Mouse (Mus musculus) bone marrow, adult 2 months (tissue): ENCODE measurements at regions not wholly inside any gene's neighbourhood (a gene's known extent, or its start where the extent isn't known, plus 50 kb on each side); places are given as distances from the start of the nearest gene placed in this dataset.

Experiments used
- H3K27ac ChIP-seq: fragments of 200-500 bp; 2 replicates; pipeline ENCODE4 v1.5.1; 2012; ENCODE audit warnings: low read depth, mild to moderate bottlenecking, control low read depth, inconsistent platforms, low read length; ENCODE audit not compliant: control insufficient read depth, poor library complexity, insufficient read depth
- H3K4me1 ChIP-seq: fragments of 200-500 bp; 2 replicates; pipeline ENCODE4 v1.6.1; 2011; ENCODE audit warnings: low read length; ENCODE audit not compliant: control insufficient read depth, insufficient read depth
- H3K4me3 ChIP-seq: fragments of 200-500 bp; replicated peaks from 2 replicates; pipeline ENCODE3; 2011; ENCODE audit warnings: mild to moderate bottlenecking, low read depth, low read length, control low read depth; ENCODE audit not compliant: control insufficient read depth
- CTCF ChIP-seq: fragments of 200-500 bp; IDR thresholded peaks from 2 replicates; pipeline ENCODE4 v1.5.1; 2011; ENCODE audit warnings: low read length, control low read depth; ENCODE audit not compliant: control insufficient read depth, insufficient read depth
- POLR2A ChIP-seq: fragments of 200-500 bp; IDR thresholded peaks from 2 replicates; pipeline ENCODE4 v1.6.1; 2011; ENCODE audit warnings: low read depth, mild to moderate bottlenecking, control low read depth, low read length, borderline replicate concordance; ENCODE audit not compliant: control insufficient read depth
- WGBS: fragments of 180-500 bp; shearing (Covaris S2); methylation state at CpG from one replicate; pipeline ENCODE4 v1.1.7; 2018; 5-methylcytosine and 5-hydroxymethylcytosine counted together

DNA sequence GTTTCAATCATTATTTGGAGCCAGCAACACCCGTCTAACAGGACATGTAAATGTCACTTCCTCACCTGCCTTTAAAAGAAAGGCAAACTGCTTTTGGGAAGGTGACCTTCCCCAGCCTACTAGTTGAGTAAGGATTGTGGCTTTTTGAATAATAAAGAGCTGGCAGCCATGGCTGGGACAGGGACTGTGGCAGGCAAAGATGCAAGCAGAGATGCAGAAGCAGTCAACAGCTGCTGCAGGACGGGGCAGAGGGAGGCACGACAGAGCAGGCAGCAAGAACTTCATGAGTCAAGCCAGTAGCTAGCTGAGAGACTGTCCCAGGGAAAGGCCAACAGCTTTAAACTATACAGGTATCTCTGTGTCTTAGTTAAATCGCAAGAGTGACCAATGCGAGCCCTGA, 334.7 kb upstream of the Zfp462 start:
- TF ChIP-seq POLR2A, result no peak
- TF ChIP-seq CTCF, result no peak
- Histone ChIP-seq H3K4me3 (no peak overlapping the region), H3K4me1 (no peaks in the 10 kb centered on the region), H3K27ac (no peak overlapping the region)
- 81% methylated on average over 5 of the region's 5 CpGs for WGBS

DNA sequence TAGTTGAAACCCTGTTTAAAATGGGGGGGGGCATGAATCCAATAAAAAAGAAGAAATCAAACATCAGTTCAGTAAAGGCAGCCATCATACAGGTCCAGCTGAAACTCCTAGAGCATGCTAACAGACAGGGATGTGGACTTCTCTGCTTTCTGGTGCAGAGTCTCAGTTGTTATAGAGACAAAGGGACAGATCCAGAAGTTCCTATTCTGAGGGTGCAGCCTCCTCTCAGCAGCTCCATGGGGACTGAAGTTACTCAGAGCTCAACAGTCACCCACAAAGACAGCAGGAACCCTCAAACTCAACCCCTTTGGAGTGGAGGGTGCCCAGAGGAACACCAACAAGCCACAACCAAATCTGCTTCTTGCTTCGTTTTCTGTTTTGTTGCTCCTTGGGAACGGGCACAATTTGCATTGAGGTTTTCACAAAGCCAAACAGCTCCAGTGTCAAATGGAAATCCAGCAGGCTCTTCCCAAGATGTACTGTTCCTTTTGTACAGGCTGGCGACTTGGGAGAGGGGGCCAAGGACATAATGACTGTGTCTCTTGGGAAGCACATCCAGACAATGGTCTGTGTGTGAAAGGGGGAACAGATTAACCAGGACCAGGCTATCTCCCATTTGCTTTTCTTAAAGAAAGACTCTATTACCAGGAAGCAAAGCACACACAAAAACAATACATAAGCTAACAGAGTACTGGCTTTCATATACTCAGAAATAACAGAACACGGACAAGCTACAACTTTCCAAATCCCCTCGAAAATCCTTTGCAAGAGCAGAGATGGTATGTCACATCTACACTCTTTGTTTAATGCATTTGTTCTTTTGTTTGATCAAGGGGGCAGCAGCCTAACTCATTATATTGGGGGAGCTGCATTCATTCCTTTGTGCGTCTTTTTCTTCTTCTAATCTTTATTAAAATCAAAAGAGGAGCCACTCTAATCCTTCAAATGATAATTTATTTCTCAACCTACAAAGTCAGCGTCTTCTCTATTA, 332.6 kb upstream of the Zfp462 start:
- 80% methylated on average over 7 of the region's 7 CpGs for whole genome bisulfite sequencing
- Histone ChIP-seq H3K4me1 (no peaks in the 10 kb centered on the region), H3K4me3 (no peak overlapping the region), H3K27ac (no peak overlapping the region)
- TF ChIP-seq CTCF, result no peak
- TF ChIP-seq POLR2A, result no peak

DNA sequence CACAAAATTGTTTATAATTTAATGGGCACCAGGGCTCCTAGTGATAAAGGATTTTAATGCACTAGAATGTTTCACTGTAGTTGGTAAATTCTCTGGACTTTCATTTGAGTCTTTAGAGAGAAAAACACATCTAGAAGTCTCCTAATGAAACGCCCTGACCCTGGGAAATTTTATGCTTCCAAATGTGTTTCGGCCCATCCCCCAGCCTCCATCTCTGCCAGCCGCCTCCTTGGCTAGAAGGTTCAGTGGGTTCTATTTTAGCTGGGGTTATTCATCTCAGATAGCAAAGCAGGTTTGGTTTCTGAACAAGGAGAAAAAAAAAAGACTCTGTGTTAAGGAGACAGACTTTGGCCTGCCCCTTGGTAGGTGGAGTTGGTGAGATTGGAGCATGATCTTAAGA, 331.8 kb upstream of the Zfp462 start:
- Histone ChIP-seq H3K27ac (no peak overlapping the region), H3K4me1 (no peaks in the 10 kb centered on the region), H3K4me3 (no peak overlapping the region)
- 79% methylated on average over 3 of the region's 3 CpGs for WGBS
- TF ChIP-seq POLR2A, result no peak
- no peak for TF ChIP-seq CTCF

DNA sequence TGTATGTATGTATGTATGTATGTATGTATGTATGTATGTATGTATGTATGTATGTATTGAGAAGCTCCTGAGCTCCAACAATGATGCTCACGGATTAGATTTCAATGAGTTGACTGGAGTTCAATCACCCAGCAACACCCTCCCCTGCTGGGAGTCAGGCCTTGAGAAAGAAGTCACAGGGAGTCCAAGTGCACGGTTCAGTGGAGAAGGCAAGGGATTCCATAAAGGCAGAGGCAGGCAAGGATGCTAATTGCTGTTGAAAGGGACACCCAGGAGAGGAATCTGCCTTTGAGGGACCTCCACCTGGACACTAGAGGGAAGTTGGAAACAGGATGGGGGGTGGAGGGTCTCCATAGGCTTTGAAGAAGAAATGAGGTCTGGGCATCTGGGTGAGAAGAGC, 331.2 kb upstream of the Zfp462 start:
- TF ChIP-seq POLR2A, result no peak
- no peaks in the 10 kb centered on the region for H3K4me1 ChIP-seq
- 84% methylated on average over 2 of the region's 2 CpGs for WGBS
- H3K27ac ChIP-seq, result no peak overlapping the region
- no peak overlapping the region for H3K4me3 ChIP-seq

DNA sequence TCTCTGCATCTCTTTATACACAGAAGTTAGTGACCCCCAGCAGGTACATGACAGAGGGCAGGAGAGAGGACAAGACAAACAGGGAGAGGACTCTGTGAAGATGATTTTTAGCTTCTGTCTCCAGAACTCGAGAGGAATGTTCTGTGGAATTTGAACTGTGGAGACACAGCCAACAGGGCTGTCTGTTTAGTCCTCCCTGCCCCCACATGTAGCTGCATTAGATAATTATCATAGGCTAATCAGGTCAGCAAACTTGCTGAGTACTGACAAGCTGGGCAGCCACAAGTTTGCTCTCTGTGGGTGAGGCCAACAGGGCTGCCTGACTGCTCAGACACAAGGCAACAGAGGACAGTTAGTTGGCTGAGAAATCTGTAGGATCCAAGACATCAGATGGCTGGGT, 329.0 kb upstream of the Zfp462 start:
- Histone ChIP-seq H3K4me3 (no peak overlapping the region), H3K4me1 (no peaks in the 10 kb centered on the region), H3K27ac (no peak overlapping the region)
- 64% methylated on average over 1 of the region's 1 CpGs for WGBS
- TF ChIP-seq CTCF (no peak), POLR2A (no peak)

DNA sequence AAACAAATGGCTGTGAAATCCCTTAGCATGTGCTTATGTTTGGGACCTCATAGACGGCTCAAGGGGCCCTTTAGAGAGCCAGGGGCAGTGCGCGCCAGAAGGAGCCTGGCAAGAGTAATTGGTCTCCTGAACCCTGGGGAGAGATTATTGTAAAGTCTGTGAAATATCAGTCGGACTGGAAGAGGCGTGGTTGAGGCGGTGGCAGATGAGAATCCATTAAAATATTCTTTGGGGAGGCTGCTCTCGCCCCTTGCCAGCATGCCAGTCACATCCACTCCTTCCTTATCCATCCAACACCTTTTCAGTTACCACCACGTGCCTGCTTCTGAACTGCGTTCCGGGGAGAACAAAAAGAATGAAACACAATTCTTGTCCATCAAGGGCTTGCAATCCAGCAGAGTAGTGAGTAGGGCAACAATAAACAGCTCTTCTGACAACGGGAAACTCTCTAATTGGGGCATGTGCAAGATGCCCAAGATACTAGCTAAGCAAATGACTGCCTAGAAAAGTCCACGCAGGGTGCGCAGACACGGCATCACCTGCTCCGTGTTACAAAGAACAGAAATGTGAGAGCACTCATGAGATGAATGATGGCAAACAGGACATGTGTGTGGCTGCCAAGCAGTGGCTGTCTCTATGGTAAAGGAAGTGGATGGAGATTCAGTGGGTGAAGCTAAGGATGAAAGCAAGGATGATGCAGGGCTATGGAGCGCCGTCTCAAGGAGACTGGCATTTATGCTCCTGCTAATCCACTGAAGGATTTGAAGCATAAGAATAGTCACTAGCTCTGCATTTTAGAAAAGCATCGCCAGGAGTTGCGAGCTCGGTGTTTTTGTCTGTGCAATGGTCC, 320.6 kb upstream of the Zfp462 start:
- Histone ChIP-seq H3K4me3 (no peak overlapping the region), H3K4me1 (no peaks in the 10 kb centered on the region), H3K27ac (no peak overlapping the region)
- WGBS, result 87% methylated on average over 20 of the region's 20 CpGs
- TF ChIP-seq CTCF, result no peak
- TF ChIP-seq POLR2A, result no peak

DNA sequence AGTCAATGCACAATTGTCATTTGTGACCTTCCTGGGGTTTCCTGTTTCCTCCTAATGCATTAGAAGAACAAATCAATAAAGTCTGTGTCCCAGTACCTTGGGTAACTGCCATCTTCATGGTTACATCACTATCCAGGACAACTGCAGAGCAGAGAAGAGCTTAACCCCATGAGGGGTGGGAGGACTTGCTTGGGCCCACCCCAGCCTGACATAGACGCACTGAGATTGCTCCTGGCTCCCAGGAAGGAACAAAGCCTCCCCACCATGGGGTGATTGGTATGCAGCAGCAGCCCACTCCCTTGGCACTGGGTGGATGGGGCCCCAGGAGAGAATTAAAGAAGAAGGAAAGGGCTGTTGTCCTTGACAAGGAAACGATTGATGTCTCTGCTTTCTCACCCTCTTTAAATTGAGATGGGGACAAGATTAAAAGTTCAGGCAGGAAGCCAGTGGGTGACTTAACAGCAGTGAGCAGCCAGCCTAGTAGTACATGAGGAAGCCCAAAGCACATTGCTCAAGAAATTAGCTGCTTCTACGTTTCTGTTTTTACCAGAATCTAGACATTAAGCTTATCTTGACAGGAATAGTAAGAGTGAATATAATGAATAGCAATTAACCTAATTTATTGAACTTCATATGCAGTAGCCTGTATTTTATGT, 307.7 kb upstream of the Zfp462 start:
- H3K4me3 ChIP-seq, result no peak overlapping the region
- 25% methylated on average over 3 of the region's 3 CpGs for WGBS
- TF ChIP-seq POLR2A (no peak), CTCF (no peak)
- no peak overlapping the region for H3K27ac ChIP-seq
- no peaks in the 10 kb centered on the region for H3K4me1 ChIP-seq

DNA sequence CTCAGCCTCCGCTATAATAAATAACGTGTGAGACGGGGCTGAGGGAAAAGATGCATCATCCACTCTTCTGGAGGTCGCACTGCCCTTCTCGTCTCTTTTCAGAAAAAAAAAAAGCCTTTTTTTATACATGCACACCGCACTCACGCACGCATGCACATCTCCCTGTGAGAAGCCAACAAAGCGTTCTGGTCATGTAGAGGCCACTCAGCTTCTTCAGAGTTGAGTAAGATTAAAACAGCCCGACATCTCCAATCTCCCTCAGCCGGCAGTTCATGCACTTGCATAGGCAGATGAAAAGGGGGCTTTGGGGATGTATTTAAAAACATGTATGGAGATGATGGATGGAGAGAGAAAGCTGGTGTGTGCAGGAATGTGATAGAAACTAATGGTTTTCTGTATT, 298.8 kb upstream of the Zfp462 start:
- Histone ChIP-seq H3K4me3 (no peak overlapping the region), H3K4me1 (no peaks in the 10 kb centered on the region), H3K27ac (no peak overlapping the region)
- TF ChIP-seq POLR2A (no peak), CTCF (no peak)
- WGBS, result 86% methylated on average over 11 of the region's 11 CpGs

DNA sequence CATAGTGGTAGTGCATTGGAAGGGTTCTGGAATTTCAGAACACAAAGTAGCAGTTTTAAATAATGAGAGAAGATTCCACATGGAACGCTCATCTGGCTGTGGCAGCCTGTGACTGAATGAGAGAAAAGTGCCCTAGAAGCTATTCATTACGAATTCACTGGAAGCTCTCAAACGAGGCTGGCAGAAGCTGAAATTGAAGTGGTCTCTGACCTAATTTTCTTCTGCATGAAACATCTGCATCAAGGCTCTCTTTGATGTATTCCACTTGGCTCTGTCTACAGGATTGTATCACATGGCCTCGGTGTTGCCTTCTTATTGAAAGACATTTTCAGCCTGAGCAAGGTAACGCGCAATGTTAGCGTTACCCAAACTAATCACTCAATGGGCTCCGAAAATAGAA, 298.4 kb upstream of the Zfp462 start:
- WGBS, result 88% methylated on average over 8 of the region's 8 CpGs
- Histone ChIP-seq H3K4me1 (no peaks in the 10 kb centered on the region), H3K4me3 (no peak overlapping the region), H3K27ac (no peak overlapping the region)
- TF ChIP-seq POLR2A, result no peak
- no peak for TF ChIP-seq CTCF
